Mouse (Mus musculus): Measurements from ENCODE around the gene Pih1d3. TPM values are rescaled to one million over a fixed set of nuclear protein-coding genes. Genes with fewer than 3 reads are reported as not detected.

Gene Pih1d3
- polyA plus RNA-seq (2016; fragmentation: Nextera tagmentation; extraction: Ambion mirVana) = not detected in 2 replicates

- H3K9ac ChIP-seq (replicated peaks) = no peak within 1 kb of the TSS
- no peak within 1 kb of the TSS for H3K4me2 ChIP-seq
- no peaks in the 10 kb centered on the region for H3K9me3 ChIP-seq
- no peak for ATAC-seq (ENCODE audit: insufficient number of reproducible peaks, insufficient read depth, low FRiP score, low TSS enrichment, low read depth)
- H3K36me3 ChIP-seq = no peaks in the 10 kb centered on the region
- no peak within 1 kb of the TSS for H3K4me3 ChIP-seq (replicated peaks)
- H3K27ac ChIP-seq = no peak within 1 kb of the TSS
- no peaks in the 10 kb centered on the region for H3K27me3 ChIP-seq
- no peaks in the 10 kb centered on the region for H3K4me1 ChIP-seq (replicated peaks)
- WGBS = 89% methylated on average over 7 of the region's 7 CpGs
These were observed at the start of gene Pih1d3, which contains the start of gene 4931428L18Rik for GRCm38 (mm10) chr1:31222564-31222963. Gene Pih1d3, plus strand, starts transcription at chr1:31222838. Gene 4931428L18Rik, minus strand, starts transcription at chr1:31222684.

DNA sequence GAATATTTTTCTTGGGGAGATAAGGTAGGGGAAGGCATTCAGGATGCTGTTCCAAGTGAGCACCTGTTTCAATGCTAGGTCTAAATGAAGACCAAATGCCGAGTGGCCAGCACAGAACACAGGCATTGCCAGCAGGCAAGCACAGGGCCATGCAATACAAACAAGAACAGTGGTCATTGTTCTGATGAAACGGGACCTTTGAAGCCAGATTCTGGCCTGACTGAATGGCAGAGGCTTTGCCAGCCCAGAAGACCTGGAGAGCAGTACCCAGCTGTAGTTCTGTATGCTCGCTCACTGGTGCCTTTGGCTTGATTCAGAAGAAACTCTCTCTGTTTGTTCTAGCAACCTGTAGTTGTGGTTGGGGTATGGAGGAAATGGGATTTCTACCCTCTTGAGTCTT is 47.2 kb upstream of the Pih1d3 start:
- no peaks in the 10 kb centered on the region for H3K27me3 ChIP-seq
- ATAC-seq (ENCODE audit: insufficient number of reproducible peaks, insufficient read depth, low FRiP score, low TSS enrichment, low read depth) = no peak
- WGBS = 86% methylated on average over 3 of the region's 3 CpGs

GRCm38 (mm10) chr1:31176101-31176500 is 46.5 kb upstream of the Pih1d3 start, which contains the start of gene Lgsn:
Gene Lgsn, plus strand, starts transcription at chr1:31176401.
- Histone ChIP-seq H3K4me1 (replicated peaks) (no peaks in the 10 kb centered on the region), H3K9ac (replicated peaks) (no peak within 1 kb of the TSS), H3K27ac (no peak within 1 kb of the TSS), H3K9me3 (no peaks in the 10 kb centered on the region), H3K4me3 (replicated peaks) (no peak within 1 kb of the TSS), H3K36me3 (no peaks in the 10 kb centered on the region), H3K27me3 (no peaks in the 10 kb centered on the region), H3K4me2 (no peak within 1 kb of the TSS)
- no peak for ATAC-seq (ENCODE audit: insufficient number of reproducible peaks, insufficient read depth, low FRiP score, low TSS enrichment, low read depth)
- WGBS = 62% methylated on average over 5 of the region's 5 CpGs

More for the DNA sequence above, 47.2 kb upstream of the Pih1d3 start:
- no peaks in the 10 kb centered on the region for H3K4me1 ChIP-seq (replicated peaks)
- H3K27ac ChIP-seq = no peak overlapping the region
- no peaks in the 10 kb centered on the region for H3K36me3 ChIP-seq
- H3K4me2 ChIP-seq = no peak overlapping the region
- no peak overlapping the region for H3K9ac ChIP-seq (replicated peaks)
- H3K9me3 ChIP-seq = no peaks in the 10 kb centered on the region
- no peak overlapping the region for H3K4me3 ChIP-seq (replicated peaks)

GRCm38 (mm10) chr1:31178264-31178663 is 44.4 kb upstream of the Pih1d3 start:
- no peaks in the 10 kb centered on the region for H3K9me3 ChIP-seq
- H3K4me3 ChIP-seq (replicated peaks) = no peak overlapping the region
- no peaks in the 10 kb centered on the region for H3K27me3 ChIP-seq
- no peak overlapping the region for H3K4me2 ChIP-seq
- no peak overlapping the region for H3K9ac ChIP-seq (replicated peaks)
- WGBS = 82% methylated on average over 1 of the region's 1 CpGs
- H3K36me3 ChIP-seq = no peaks in the 10 kb centered on the region
- no peaks in the 10 kb centered on the region for H3K4me1 ChIP-seq (replicated peaks)
- no peak for ATAC-seq (ENCODE audit: insufficient number of reproducible peaks, insufficient read depth, low FRiP score, low TSS enrichment, low read depth)
- no peak overlapping the region for H3K27ac ChIP-seq

DNA sequence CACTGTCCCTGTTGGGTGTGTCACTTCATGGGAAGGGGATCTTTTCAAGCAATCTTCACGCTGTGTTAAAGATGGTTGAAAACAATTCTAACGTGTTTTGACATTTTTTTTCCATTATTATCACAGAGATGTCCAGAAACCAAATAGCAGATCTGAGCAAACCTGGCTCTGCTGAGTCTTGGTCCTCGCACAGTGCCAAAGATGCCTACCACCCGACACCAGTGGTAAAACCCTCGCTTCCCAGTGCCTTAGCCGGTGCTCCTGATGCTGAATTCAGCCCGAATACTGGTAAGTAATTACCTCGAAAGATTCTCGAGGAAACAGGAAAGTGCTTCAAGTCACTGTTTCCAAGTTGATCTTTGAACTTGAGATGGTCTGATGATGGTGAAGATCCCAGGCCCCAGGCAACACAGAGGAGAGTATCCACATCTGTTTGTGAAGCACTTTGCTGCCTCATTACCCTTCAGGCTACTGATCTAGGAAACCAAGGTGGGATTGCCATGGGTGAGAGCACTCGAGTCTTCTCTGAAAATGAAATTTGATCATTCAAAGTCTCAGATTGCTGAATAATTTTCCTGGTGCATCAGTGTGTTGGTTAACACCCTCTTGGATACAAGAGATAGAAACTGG is 32.3 kb upstream of the Pih1d3 start:
- WGBS = 77% methylated on average over 10 of the region's 10 CpGs
- ATAC-seq (ENCODE audit: insufficient number of reproducible peaks, insufficient read depth, low FRiP score, low TSS enrichment, low read depth) = no peak

GRCm38 (mm10) chr1:31195633-31196032 is 27.0 kb upstream of the Pih1d3 start:
- Histone ChIP-seq H3K4me2 (no peak overlapping the region), H3K27ac (no peak overlapping the region), H3K4me1 (replicated peaks) (no peaks in the 10 kb centered on the region), H3K9me3 (no peaks in the 10 kb centered on the region), H3K9ac (replicated peaks) (no peak overlapping the region), H3K27me3 (no peaks in the 10 kb centered on the region), H3K4me3 (replicated peaks) (no peak overlapping the region), H3K36me3 (no peaks in the 10 kb centered on the region)
- no peak for ATAC-seq (ENCODE audit: insufficient number of reproducible peaks, insufficient read depth, low FRiP score, low TSS enrichment, low read depth)
- 75% methylated on average over 1 of the region's 1 CpGs for WGBS

More for the DNA sequence above, 32.3 kb upstream of the Pih1d3 start:
- no peak overlapping the region for H3K4me3 ChIP-seq (replicated peaks)
- no peak overlapping the region for H3K9ac ChIP-seq (replicated peaks)
- no peaks in the 10 kb centered on the region for H3K27me3 ChIP-seq
- H3K36me3 ChIP-seq = no peaks in the 10 kb centered on the region
- no peaks in the 10 kb centered on the region for H3K4me1 ChIP-seq (replicated peaks)
- H3K27ac ChIP-seq = no peak overlapping the region
- H3K9me3 ChIP-seq = no peaks in the 10 kb centered on the region
- H3K4me2 ChIP-seq = no peak overlapping the region

DNA sequence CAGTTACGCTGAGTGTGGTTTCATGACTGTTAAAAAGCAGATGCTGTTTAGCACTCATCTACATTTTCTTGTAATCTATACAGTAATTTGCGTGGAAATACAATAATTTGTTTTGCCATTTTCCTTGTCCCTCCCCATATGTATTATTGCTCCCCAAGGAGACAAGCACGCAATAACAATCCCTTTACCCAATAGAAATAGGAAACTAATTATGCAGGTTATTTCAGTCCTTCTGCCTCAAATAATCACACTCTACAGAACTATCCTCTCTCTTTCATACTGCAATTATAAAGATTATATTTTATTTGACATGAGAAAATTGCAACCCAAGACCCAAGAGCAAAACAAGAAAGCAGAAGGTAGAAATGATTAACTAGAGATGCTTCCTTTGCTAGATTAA is 25.7 kb upstream of the Pih1d3 start:
- H3K4me1 ChIP-seq (replicated peaks) = no peaks in the 10 kb centered on the region
- 92% methylated on average over 3 of the region's 3 CpGs for WGBS
- H3K4me3 ChIP-seq (replicated peaks) = no peak overlapping the region
- no peak overlapping the region for H3K9ac ChIP-seq (replicated peaks)
- ATAC-seq (ENCODE audit: insufficient number of reproducible peaks, insufficient read depth, low FRiP score, low TSS enrichment, low read depth) = no peak
- no peaks in the 10 kb centered on the region for H3K36me3 ChIP-seq
- no peak overlapping the region for H3K4me2 ChIP-seq
- no peaks in the 10 kb centered on the region for H3K27me3 ChIP-seq
- no peak overlapping the region for H3K27ac ChIP-seq
- H3K9me3 ChIP-seq = no peaks in the 10 kb centered on the region

DNA sequence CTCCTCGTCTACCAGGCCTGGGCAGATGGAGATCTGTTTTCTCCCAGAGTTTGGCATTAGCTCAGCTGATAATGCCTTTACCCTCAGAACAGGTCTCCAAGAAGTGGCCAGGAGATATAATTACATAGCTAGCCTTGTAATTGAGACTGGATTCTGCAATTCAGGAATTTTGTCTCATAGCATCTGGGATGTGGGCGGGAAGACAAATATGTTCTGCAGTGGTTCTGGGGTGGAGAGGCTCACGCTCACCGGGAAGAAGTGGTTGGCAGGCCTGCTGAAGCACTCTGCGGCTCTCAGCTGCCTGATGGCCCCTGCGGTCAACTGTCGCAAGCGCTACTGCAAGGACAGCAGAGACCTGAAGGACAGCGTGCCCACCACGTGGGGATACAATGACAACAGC is 18.9 kb upstream of the Pih1d3 start:
- Histone ChIP-seq H3K27me3 (no peaks in the 10 kb centered on the region), H3K4me1 (replicated peaks) (no peaks in the 10 kb centered on the region), H3K4me2 (no peak overlapping the region), H3K9me3 (no peaks in the 10 kb centered on the region), H3K9ac (replicated peaks) (no peak overlapping the region), H3K4me3 (replicated peaks) (no peak overlapping the region), H3K27ac (no peak overlapping the region), H3K36me3 (no peaks in the 10 kb centered on the region)
- no peak for ATAC-seq (ENCODE audit: insufficient number of reproducible peaks, insufficient read depth, low FRiP score, low TSS enrichment, low read depth)
- 94% methylated on average over 10 of the region's 10 CpGs for WGBS

- Histone ChIP-seq H3K4me2 (no peak overlapping the region), H3K27me3 (no peaks in the 10 kb centered on the region), H3K27ac (no peak overlapping the region), H3K9ac (replicated peaks) (no peak overlapping the region), H3K4me1 (replicated peaks) (no peaks in the 10 kb centered on the region), H3K4me3 (replicated peaks) (no peak overlapping the region), H3K9me3 (no peaks in the 10 kb centered on the region), H3K36me3 (no peaks in the 10 kb centered on the region)
- ATAC-seq (ENCODE audit: insufficient number of reproducible peaks, insufficient read depth, low FRiP score, low TSS enrichment, low read depth) = no peak
- WGBS = 77% methylated on average over 7 of the region's 7 CpGs
These were observed 17.3 kb upstream of the Pih1d3 start for GRCm38 (mm10) chr1:31205346-31205745.

DNA sequence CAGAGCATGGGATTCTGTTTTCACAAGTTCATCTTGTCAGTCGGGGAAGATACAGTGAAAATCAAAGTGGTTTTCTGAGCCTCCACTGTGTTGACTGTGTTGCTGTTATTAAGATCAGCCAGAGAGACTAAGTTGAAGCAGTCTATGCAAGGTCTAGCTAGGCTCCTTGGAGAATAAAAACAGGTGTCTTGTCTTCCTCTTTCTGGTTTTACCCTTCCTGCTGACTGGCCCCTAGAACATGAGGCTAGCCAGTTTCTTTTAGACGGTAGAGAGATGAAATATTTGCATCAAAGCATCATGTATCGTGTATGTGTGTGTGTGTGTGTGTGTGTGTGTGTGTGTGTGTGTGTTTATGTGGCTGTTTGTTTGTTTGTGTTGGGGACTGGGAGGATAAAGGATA is 16.9 kb upstream of the Pih1d3 start:
- no peaks in the 10 kb centered on the region for H3K27me3 ChIP-seq
- no peak for ATAC-seq (ENCODE audit: insufficient number of reproducible peaks, insufficient read depth, low FRiP score, low TSS enrichment, low read depth)
- no peak overlapping the region for H3K27ac ChIP-seq
- H3K36me3 ChIP-seq = no peaks in the 10 kb centered on the region
- H3K9me3 ChIP-seq = no peaks in the 10 kb centered on the region
- H3K4me2 ChIP-seq = no peak overlapping the region
- H3K4me1 ChIP-seq (replicated peaks) = no peaks in the 10 kb centered on the region
- no peak overlapping the region for H3K9ac ChIP-seq (replicated peaks)
- no peak overlapping the region for H3K4me3 ChIP-seq (replicated peaks)
- WGBS = 81% methylated on average over 3 of the region's 3 CpGs

- H3K27me3 ChIP-seq = no peaks in the 10 kb centered on the region
- no peak overlapping the region for H3K27ac ChIP-seq
- no peaks in the 10 kb centered on the region for H3K9me3 ChIP-seq
- H3K4me2 ChIP-seq = no peak overlapping the region
- no peak overlapping the region for H3K9ac ChIP-seq (replicated peaks)
- ATAC-seq (ENCODE audit: insufficient number of reproducible peaks, insufficient read depth, low FRiP score, low TSS enrichment, low read depth) = no peak
- H3K4me3 ChIP-seq (replicated peaks) = no peak overlapping the region
- no peaks in the 10 kb centered on the region for H3K36me3 ChIP-seq
- no peaks in the 10 kb centered on the region for H3K4me1 ChIP-seq (replicated peaks)
- WGBS = 1% methylated on average over 5 of the region's 5 CpGs
These were observed 12.5 kb upstream of the Pih1d3 start for GRCm38 (mm10) chr1:31210144-31210543.

DNA sequence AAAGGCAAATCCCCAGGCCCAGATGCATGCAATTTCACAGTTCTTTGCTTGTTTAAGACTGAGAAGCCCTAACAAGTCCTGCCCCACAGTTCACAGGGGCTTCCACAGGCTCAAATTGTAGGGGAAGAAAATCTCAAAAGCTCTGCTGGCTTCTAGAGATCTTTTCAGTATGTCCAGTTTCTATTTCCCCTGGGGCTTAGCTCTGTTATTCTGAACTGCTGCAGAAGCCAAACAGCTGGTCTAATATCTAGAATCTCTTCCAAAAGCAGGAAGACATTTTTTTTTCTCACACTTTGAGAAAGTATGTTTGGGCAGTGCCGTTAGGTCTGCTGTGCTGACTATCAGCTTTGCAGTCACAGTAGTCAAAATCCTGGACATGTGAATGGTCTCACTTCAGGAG is 7.8 kb upstream of the Pih1d3 start:
- Histone ChIP-seq H3K9ac (replicated peaks) (no peak overlapping the region), H3K36me3 (no peaks in the 10 kb centered on the region), H3K4me2 (no peak overlapping the region), H3K4me1 (replicated peaks) (no peaks in the 10 kb centered on the region), H3K27ac (no peak overlapping the region), H3K9me3 (no peaks in the 10 kb centered on the region), H3K27me3 (no peaks in the 10 kb centered on the region), H3K4me3 (replicated peaks) (no peak overlapping the region)
- 90% methylated on average over 1 of the region's 1 CpGs for WGBS
- ATAC-seq (ENCODE audit: insufficient number of reproducible peaks, insufficient read depth, low FRiP score, low TSS enrichment, low read depth) = no peak
